Mouse (Mus musculus) liver, adult (tissue): ENCODE data around the gene Hykk.
A peak's percentile ranks its signal among the peaks of the same experiment; 100 is the strongest.

Experiments
- GATA4 ChIP-seq: IDR thresholded peaks from 2 replicates; pipeline ENCODE4 v1.6.1; 2014; ENCODE audit warnings: mild to moderate bottlenecking, low read length; ENCODE audit not compliant: insufficient replicate concordance

The Hykk gene

DNA sequence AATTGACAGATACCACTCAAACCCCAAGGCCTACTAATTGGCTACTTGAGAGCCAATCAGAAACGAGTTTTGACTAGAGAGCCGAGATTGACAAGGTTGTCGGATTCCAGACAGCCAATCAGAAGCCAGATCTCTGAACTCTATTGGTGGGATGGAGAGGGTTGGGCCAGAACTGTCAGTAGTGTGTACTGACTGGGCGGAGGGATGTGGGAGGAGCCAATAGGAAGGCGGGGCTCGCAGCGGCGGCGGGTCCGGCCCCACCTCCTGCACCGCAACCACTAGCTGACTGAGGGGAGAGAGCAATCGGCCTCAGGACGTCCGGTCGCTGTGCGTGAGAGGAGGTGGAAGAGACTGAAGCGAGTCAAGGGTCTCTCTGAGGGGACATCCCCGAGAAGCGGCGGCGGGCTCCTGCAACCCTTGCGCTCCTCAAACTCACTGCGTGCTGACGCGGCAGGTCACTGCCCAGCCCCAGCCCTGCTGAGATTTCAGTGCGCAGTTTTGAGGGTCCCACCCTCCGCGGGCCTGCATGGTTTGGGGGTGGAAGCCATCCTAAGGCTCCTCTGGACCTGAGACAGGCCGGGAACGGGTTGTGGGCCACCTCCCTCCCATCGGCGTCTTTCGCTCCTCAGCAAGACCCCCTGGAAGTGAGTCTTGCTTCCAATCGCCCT is at the start of gene Hykk:
Hykk (plus strand) TSS at position 274 of the 668 bp plus-strand sequence.
- peak; percentile 41; the same call in 1 of the 2 replicates for TF ChIP-seq GATA4

DNA sequence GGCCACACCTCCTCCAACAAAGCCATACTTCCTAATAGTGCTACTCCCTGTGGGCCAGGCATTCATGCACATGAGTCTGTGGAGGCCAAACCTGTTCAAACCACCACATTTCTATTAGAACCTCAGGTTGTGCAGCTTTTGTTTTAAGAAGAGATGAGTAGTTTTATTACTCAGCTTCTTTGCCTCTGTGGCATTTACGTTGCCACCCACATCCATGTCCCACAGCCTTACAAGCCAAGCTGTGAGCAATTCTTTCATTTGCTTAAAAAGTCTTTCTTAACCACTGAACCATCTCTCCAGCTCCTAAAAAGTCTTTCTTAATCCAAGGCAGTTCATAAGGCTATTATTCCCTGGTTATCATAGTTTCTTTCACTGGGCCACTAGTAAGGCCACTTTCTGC is 38.3 kb upstream of the Hykk start:
- TF ChIP-seq GATA4 = no peak

DNA sequence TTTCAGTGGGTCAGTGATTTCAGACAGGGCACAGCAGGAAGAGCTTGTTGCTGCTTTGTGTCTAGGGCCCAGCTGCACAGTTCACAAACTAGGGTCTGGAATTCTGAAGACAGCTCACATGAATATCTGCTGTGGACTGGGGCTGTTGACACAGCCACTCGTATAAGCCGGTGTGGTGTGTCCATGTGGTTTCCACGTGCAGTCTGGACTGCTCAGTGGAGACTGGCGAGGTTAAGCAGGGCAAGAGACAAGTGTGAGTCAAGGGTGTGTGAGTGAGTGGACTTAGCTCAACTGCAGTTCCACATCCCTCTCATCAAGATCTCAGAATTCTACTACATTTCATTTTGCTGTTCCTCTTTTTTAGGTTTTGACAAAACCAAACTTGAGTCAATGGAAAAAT is 25.0 kb upstream of the Hykk start:
- no peak for TF ChIP-seq GATA4

GRCm38 (mm10) chr9:54897097-54897496 is 20.0 kb upstream of the Hykk start:
- no peak for TF ChIP-seq GATA4

- TF ChIP-seq GATA4 = no peak
These were observed 7.6 kb upstream of the Hykk start for GRCm38 (mm10) chr9:54909446-54909845.

DNA sequence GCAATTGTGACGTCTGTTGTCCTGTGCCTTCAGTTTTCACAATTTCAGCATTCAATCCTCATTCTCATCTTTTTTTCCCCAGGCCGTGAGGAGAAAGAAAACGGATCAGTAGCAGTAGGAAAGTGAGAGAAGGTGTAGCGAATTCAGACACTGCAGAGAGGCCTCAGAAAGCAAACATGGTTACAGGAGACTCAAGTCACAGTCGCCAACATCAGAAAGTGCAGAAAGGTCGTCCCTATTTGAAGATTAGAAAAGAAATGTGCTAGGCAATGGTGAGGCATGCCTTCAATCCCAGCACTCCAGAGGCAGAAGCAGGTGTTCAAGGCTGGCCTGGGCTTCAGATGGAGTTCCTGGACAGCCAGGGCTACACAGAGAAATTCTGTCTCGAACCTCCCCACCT is 1.5 kb upstream of the Hykk start:
- no peak for TF ChIP-seq GATA4

DNA sequence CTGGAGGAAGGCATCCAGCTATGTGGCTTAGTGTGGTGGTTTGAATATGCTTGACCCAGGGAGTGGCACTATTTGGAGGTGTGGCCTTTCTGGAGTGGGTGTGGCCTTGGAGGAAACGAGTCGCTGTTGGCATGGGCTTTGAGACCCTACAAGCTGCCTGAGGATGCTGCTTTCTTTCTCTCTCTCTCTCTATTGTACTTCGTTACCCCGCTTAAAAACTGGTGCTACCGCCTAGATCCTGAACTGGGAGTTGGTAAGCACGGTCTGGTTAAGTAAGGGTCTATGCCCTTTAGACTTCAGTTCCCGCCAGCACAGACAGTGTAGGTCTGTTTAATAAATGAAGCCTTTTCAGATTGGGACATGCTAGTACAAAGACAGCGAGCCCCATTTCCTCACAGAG is 682 bp upstream of the Hykk start:
- TF ChIP-seq GATA4 = no peak

- no peak for TF ChIP-seq GATA4
These were observed 1.1 kb downstream of the Hykk start for GRCm38 (mm10) chr9:54918191-54918590.

- TF ChIP-seq GATA4 = no peak
These were observed 1.7 kb downstream of the Hykk start for GRCm38 (mm10) chr9:54918781-54919180.

DNA sequence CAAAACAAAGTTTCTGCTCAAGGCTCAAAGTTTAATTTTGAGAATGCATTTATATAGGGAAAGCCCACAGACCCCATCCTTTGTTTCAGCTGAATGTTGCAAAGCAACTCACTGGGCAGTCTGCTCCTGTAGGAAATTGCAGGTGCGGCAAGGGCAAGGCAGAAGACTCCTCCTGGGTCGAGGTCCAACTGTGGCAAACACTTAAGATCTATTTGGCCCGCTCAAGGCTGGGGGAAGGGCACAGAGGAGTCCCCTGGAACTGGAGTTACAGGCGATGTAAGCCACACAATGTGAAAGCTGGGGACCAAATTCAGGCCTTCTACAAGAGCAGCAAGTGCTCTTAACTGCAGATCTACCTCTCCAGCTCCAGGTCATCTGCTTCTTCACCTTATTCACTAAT is 2.9 kb downstream of the Hykk start:
- TF ChIP-seq GATA4 = no peak

DNA sequence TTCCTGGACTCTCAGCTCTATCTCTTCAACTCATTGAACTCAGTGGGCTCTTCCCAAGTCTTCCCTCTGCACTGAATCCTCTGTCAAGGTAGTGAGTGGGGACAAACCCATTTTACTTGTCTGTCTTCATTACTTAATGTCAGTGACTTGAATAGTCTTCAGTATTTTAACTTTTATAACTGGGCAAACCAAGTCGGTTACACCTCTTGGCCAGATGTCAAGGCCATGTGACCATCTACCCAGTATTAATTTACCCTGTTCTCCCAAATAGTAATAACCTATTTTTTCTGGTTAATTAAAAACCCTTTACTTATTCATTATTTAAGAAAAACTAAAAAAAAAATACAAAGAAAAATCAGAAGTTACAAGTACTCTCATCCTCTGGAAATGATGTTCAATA is 13.7 kb downstream of the Hykk start:
- TF ChIP-seq GATA4 = no peak

GRCm38 (mm10) chr9:54931765-54932164 is 14.7 kb downstream of the Hykk start:
- TF ChIP-seq GATA4 = no peak

GRCm38 (mm10) chr9:54932379-54932778 is 15.3 kb downstream of the Hykk start:
- TF ChIP-seq GATA4 = no peak

- TF ChIP-seq GATA4 = no peak
These were observed 25.0 kb downstream of the Hykk start for GRCm38 (mm10) chr9:54942071-54942470.

GRCm38 (mm10) chr9:54944467-54944866 is 27.4 kb downstream of the Hykk start:
- TF ChIP-seq GATA4 = no peak

DNA sequence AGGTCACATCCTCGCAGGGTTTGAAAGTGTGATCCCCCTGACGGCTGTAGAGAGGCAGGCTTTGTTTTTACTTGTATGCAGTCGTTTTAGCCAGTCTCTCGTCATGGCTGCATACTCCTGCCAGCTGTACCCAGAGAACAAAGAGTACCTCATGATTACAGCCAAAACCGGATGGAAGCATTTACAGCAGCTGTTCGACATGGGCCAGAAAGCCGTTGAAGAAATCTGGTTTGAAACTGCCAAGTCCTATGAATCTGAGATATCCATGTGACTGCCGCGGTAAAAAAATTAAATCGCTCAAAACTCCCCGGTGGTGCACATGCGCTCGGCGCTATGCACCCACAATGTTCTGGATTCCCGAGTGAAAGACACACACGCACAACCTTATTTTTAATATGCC is 29.2 kb downstream of the Hykk start:
- no peak for TF ChIP-seq GATA4

GRCm38 (mm10) chr9:54949465-54949864 is 32.4 kb downstream of the Hykk start:
- TF ChIP-seq GATA4 = no peak
